Mouse (Mus musculus): ENCODE results near the gene Gm21905. TPM values are rescaled to one million over a fixed set of nuclear protein-coding genes. Genes with fewer than 3 reads are reported as not detected.

Gene Gm21905
- polyA plus RNA-seq (2015; fragmentation: Nextera tagmentation; extraction: Ambion mirVana) = not detected in 2 replicates

GRCm38 (mm10) chr5:67946321-67946720 is at the start of gene Gm21905:
Gm21905 (minus strand) TSS chr5:67946421.
- H3K4me3 ChIP-seq = no peak within 1 kb of the TSS
- H3K36me3 ChIP-seq = no peaks in the 10 kb centered on the region
- no peaks in the 10 kb centered on the region for H3K4me1 ChIP-seq
- 78% methylated on average over 5 of the region's 5 CpGs for WGBS
- ATAC-seq (ENCODE audit: insufficient number of reproducible peaks, insufficient read depth, low FRiP score, low TSS enrichment, low read depth) = no peak
- no peak within 1 kb of the TSS for H3K9ac ChIP-seq
- no peaks in the 10 kb centered on the region for H3K27me3 ChIP-seq
- no peak within 1 kb of the TSS for H3K4me2 ChIP-seq
- H3K9me3 ChIP-seq = no peaks in the 10 kb centered on the region
- H3K27ac ChIP-seq = no peak within 1 kb of the TSS

- H3K27ac ChIP-seq = no peak overlapping the region
- H3K4me2 ChIP-seq = no peak overlapping the region
- no peak overlapping the region for H3K4me3 ChIP-seq
- H3K4me1 ChIP-seq = no peaks in the 10 kb centered on the region
- no peak for ATAC-seq (ENCODE audit: insufficient number of reproducible peaks, insufficient read depth, low FRiP score, low TSS enrichment, low read depth)
- H3K27me3 ChIP-seq = no peaks in the 10 kb centered on the region
- no peak overlapping the region for H3K9ac ChIP-seq
- no peaks in the 10 kb centered on the region for H3K9me3 ChIP-seq
- H3K36me3 ChIP-seq = no peaks in the 10 kb centered on the region
These were observed 44.2 kb upstream of the Gm21905 start for GRCm38 (mm10) chr5:67990426-67990825.

DNA sequence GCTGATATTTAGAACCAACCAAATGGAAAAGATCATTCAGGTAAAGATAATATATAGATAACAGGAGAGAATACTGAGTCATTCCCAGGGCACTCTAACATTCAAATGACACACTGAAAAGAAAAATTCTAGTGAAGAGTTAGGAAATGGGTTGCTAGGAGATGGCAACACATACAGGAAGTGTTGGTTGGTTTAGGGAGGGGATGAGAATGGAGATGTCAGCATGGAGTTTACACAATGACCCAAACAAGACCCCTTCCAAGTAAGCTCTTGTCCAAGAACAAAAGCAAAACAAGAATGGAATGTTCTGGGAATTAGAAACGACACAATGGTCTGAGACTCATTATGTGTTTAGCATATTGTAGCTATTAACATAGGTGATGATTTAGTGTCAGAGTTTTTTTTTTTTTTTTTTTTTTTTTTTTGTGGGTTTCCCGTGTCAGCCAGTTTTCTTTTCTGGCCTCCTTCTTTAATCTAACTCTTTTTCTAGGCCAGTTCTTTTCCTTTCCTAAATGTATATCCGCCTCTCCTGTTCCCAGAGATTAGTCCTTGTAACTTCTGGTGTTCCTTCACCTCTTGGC is 35.8 kb upstream of the Gm21905 start:
- no peaks in the 10 kb centered on the region for H3K27me3 ChIP-seq
- H3K4me1 ChIP-seq = no peaks in the 10 kb centered on the region
- 56% methylated on average over 3 of the region's 3 CpGs for WGBS
- H3K4me3 ChIP-seq = no peak overlapping the region
- H3K27ac ChIP-seq = no peak overlapping the region
- H3K4me2 ChIP-seq = no peak overlapping the region
- no peak overlapping the region for H3K9ac ChIP-seq
- ATAC-seq (ENCODE audit: insufficient number of reproducible peaks, insufficient read depth, low FRiP score, low TSS enrichment, low read depth) = no peak
- H3K9me3 ChIP-seq = no peaks in the 10 kb centered on the region
- H3K36me3 ChIP-seq = no peaks in the 10 kb centered on the region

- Histone ChIP-seq H3K27ac (no peak overlapping the region), H3K4me2 (no peak overlapping the region), H3K36me3 (no peaks in the 10 kb centered on the region), H3K9ac (no peak overlapping the region), H3K9me3 (no peaks in the 10 kb centered on the region), H3K4me1 (no peaks in the 10 kb centered on the region), H3K4me3 (no peak overlapping the region), H3K27me3 (no peaks in the 10 kb centered on the region)
- WGBS = 79% methylated on average over 7 of the region's 7 CpGs
- ATAC-seq (ENCODE audit: insufficient number of reproducible peaks, insufficient read depth, low FRiP score, low TSS enrichment, low read depth) = no peak
These were observed 23.3 kb upstream of the Gm21905 start for GRCm38 (mm10) chr5:67969536-67969935.

- 76% methylated on average over 7 of the region's 7 CpGs for WGBS
- Histone ChIP-seq H3K4me2 (no peak overlapping the region), H3K36me3 (no peaks in the 10 kb centered on the region), H3K9ac (no peak overlapping the region), H3K9me3 (no peaks in the 10 kb centered on the region), H3K27ac (no peak overlapping the region), H3K27me3 (no peaks in the 10 kb centered on the region), H3K4me1 (no peaks in the 10 kb centered on the region), H3K4me3 (no peak overlapping the region)
- ATAC-seq (ENCODE audit: insufficient number of reproducible peaks, insufficient read depth, low FRiP score, low TSS enrichment, low read depth) = no peak
These were observed 15.7 kb upstream of the Gm21905 start for GRCm38 (mm10) chr5:67961708-67962629.

GRCm38 (mm10) chr5:67955486-67955885 is 9.3 kb upstream of the Gm21905 start:
- no peak overlapping the region for H3K4me3 ChIP-seq
- H3K36me3 ChIP-seq = no peaks in the 10 kb centered on the region
- H3K4me1 ChIP-seq = no peaks in the 10 kb centered on the region
- no peak overlapping the region for H3K9ac ChIP-seq
- no peaks in the 10 kb centered on the region for H3K9me3 ChIP-seq
- no peak for ATAC-seq (ENCODE audit: insufficient number of reproducible peaks, insufficient read depth, low FRiP score, low TSS enrichment, low read depth)
- 84% methylated on average over 7 of the region's 7 CpGs for WGBS
- H3K27ac ChIP-seq = no peak overlapping the region
- no peak overlapping the region for H3K4me2 ChIP-seq
- no peaks in the 10 kb centered on the region for H3K27me3 ChIP-seq

- WGBS = 63% methylated on average over 4 of the region's 4 CpGs
- no peaks in the 10 kb centered on the region for H3K4me1 ChIP-seq
- H3K27me3 ChIP-seq = no peaks in the 10 kb centered on the region
- no peak overlapping the region for H3K4me2 ChIP-seq
- H3K9ac ChIP-seq = no peak overlapping the region
- H3K4me3 ChIP-seq = no peak overlapping the region
- no peaks in the 10 kb centered on the region for H3K36me3 ChIP-seq
- H3K27ac ChIP-seq = no peak overlapping the region
- H3K9me3 ChIP-seq = no peaks in the 10 kb centered on the region
- ATAC-seq (ENCODE audit: insufficient number of reproducible peaks, insufficient read depth, low FRiP score, low TSS enrichment, low read depth) = no peak
These were observed 7.9 kb upstream of the Gm21905 start for GRCm38 (mm10) chr5:67954097-67954496.

DNA sequence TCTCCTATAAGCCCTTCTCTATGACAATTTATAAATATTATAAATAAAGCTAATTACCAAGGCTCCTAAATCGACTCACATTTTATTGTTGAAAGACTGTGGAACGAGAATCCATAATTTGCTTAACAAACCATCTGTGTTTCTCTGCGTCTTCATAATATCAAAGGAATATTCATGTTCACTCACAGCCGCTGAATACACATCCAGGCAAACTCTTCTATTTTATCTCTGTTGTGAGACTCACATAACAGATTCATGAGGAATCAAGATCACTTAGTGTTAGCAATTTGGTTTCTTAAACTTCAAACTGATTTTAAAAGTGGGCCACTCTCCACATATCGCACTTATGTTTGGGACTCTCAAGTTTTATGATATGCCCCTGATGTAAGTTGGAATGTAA is 1.9 kb upstream of the Gm21905 start:
- H3K4me1 ChIP-seq = no peaks in the 10 kb centered on the region
- H3K9me3 ChIP-seq = no peaks in the 10 kb centered on the region
- no peak overlapping the region for H3K27ac ChIP-seq
- no peak for ATAC-seq (ENCODE audit: insufficient number of reproducible peaks, insufficient read depth, low FRiP score, low TSS enrichment, low read depth)
- H3K4me3 ChIP-seq = no peak overlapping the region
- WGBS = 88% methylated on average over 5 of the region's 5 CpGs
- H3K36me3 ChIP-seq = no peaks in the 10 kb centered on the region
- no peak overlapping the region for H3K4me2 ChIP-seq
- no peaks in the 10 kb centered on the region for H3K27me3 ChIP-seq
- no peak overlapping the region for H3K9ac ChIP-seq

GRCm38 (mm10) chr5:67947006-67947405 is 785 bp upstream of the Gm21905 start:
- Histone ChIP-seq H3K36me3 (no peaks in the 10 kb centered on the region), H3K27me3 (no peaks in the 10 kb centered on the region), H3K27ac (no peak overlapping the region), H3K9ac (no peak overlapping the region), H3K4me2 (no peak overlapping the region), H3K4me3 (no peak overlapping the region), H3K9me3 (no peaks in the 10 kb centered on the region), H3K4me1 (no peaks in the 10 kb centered on the region)
- ATAC-seq (ENCODE audit: insufficient number of reproducible peaks, insufficient read depth, low FRiP score, low TSS enrichment, low read depth) = no peak

DNA sequence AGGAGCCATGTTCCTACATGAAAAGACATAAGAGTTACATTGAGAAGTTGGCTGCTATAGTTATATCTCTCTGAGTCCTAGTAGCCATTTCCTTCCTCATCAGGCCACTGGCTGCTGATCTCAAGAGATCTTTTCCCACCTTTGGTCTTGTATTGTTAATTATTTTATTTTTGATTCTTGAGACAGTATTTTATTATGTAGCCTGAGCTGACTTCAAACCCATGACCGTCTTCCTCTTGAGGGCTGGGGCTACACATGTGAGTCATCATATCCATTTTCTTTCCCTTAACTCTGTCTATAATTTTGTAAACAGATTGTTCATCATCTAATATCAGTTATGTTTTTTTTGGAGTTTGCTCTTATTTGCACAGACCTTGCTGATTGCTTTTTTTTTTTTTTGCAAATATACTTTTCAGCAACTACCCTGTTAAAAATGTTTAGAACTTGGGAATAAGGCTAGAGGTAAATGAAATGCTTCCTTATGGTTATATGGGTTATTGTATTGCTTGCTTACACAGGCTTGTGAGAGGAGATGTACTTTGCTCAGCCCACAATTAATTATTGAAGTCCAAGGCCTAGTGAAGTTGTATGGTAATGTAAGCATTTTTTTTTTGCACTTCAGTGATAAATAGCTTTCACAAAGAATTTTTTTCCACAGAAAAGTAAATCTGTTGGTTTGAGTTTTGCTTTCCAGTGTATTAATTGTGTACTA is 2.0 kb downstream of the Gm21905 start:
- Histone ChIP-seq H3K4me3 (no peak overlapping the region), H3K4me2 (no peak overlapping the region), H3K9ac (no peak overlapping the region), H3K9me3 (no peaks in the 10 kb centered on the region), H3K27ac (no peak overlapping the region), H3K27me3 (no peaks in the 10 kb centered on the region), H3K36me3 (no peaks in the 10 kb centered on the region), H3K4me1 (no peaks in the 10 kb centered on the region)
- WGBS = 85% methylated on average over 1 of the region's 1 CpGs
- no peak for ATAC-seq (ENCODE audit: insufficient number of reproducible peaks, insufficient read depth, low FRiP score, low TSS enrichment, low read depth)

DNA sequence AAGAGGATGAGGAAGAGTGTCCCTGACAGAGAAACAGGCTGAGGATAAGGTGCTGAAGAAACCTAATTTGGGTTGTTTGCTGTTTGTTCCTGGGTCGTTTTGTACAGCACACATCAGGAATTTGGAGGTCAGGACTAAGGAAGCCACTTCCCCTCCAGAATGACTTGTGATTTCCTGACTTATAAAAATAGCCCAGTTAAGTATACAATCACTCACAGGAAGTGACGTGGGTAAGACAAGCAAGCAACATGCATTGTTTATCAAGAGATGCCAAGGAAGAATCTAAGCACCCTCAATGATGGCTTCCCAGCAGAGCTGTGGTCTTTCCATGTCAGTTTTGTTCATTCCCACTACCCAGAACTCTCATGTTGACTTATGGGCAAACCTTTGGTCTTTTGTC is 3.0 kb downstream of the Gm21905 start:
- 46% methylated on average over 2 of the region's 2 CpGs for WGBS
- Histone ChIP-seq H3K9ac (no peak overlapping the region), H3K4me1 (no peaks in the 10 kb centered on the region), H3K27ac (no peak overlapping the region), H3K9me3 (no peaks in the 10 kb centered on the region), H3K36me3 (no peaks in the 10 kb centered on the region), H3K27me3 (no peaks in the 10 kb centered on the region), H3K4me3 (no peak overlapping the region), H3K4me2 (no peak overlapping the region)
- ATAC-seq (ENCODE audit: insufficient number of reproducible peaks, insufficient read depth, low FRiP score, low TSS enrichment, low read depth) = no peak

DNA sequence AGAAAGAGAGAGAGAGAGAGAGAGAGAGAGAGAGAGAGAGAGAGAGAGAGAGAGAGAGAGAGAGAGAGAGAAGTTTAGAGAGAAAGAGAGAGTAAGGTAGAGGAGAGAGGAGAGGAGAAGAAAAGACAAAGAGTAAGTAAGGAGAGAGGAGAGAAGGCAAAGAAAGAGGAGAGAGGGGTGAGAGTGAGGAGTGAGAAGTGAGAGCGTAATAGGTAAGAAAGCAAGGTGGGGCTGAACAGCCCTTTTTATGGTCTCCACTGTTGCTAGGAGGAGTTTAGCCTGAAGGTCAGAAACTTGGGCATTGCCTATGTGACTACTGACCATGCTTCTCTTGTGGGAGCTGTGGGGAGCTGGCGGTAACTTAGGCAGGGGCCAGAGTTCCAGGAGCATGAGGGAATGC is 4.9 kb downstream of the Gm21905 start, which contains the start of gene Gm5108:
Gm5108 (plus strand) TSS at position 301 of the 400 bp plus-strand sequence.
- ATAC-seq (ENCODE audit: insufficient number of reproducible peaks, insufficient read depth, low FRiP score, low TSS enrichment, low read depth) = no peak
- WGBS = 84% methylated on average over 2 of the region's 2 CpGs

More for the DNA sequence above, 4.9 kb downstream of the Gm21905 start, which contains the start of gene Gm5108:
- H3K36me3 ChIP-seq = no peaks in the 10 kb centered on the region
- H3K4me2 ChIP-seq = no peak within 1 kb of the TSS
- no peaks in the 10 kb centered on the region for H3K4me1 ChIP-seq
- no peak within 1 kb of the TSS for H3K4me3 ChIP-seq
- no peaks in the 10 kb centered on the region for H3K27me3 ChIP-seq
- no peak within 1 kb of the TSS for H3K27ac ChIP-seq
- H3K9ac ChIP-seq = no peak within 1 kb of the TSS
- no peaks in the 10 kb centered on the region for H3K9me3 ChIP-seq
